Mouse (Mus musculus): ENCODE measurements around the gene Afap1. TPM values are rescaled to one million over a fixed set of nuclear protein-coding genes. Genes with fewer than 3 reads are reported as not detected.

Afap1 gene
- total and polyA plus RNA-seq, 3 experiments = 0.03 to 0.04 TPM; not detected in 1

DNA sequence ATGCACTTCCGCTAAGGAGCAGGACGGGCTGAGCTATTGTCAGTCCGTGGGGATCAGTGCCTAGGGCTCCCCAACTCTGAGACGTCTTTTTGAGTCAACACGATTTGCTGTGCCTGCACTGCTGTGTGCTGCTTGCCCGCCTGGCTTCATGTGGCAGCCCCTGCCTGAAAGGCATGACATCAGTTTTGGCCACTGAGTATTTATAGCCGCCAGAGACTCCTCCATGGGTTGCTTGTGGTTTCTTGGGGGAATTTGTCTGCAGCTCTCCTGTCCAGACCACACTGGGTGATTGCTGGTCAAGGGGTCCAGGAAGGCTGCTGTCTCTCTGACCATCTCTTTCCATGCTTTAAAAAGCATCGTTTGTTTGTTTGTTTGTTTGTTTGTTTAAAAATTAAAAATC is 12.2 kb downstream of the Afap1 start:
- Histone ChIP-seq H3K79me2 (ENCODE audit: control insufficient read depth, insufficient read depth, low read length, poor library complexity) (no peaks in the 10 kb centered on the region), H3K4me1 (ENCODE audit: control insufficient read depth in 1 of 2, insufficient read depth in 2 of 2, low read length in 2 of 2) (no peaks in the 10 kb centered on the region), H3K27ac (ENCODE audit: control insufficient read depth, low read depth, low read length) (no peak overlapping the region), H3K4me3 (ENCODE audit: control insufficient read depth in 1 of 2, insufficient read depth in 1 of 2, low read depth in 2 of 2, low read length in 2 of 2) (no peak overlapping the region), H3K9me3 (replicated peaks; ENCODE audit: insufficient read depth, low read length) (no peaks in the 10 kb centered on the region), H3K9ac (ENCODE audit: control insufficient read depth, low read depth, low read length, poor library complexity, severe bottlenecking) (no peak overlapping the region), H3K27me3 (ENCODE audit: control insufficient read depth in 1 of 2, insufficient read depth in 2 of 2, low read length in 2 of 2) (no peaks in the 10 kb centered on the region), H3K36me3 (ENCODE audit: control insufficient read depth in 1 of 2, insufficient read depth in 2 of 2, low read length in 2 of 2) (no peaks in the 10 kb centered on the region)
- DNase-seq (ENCODE audit: low read depth, low spot score) = no peak
- TF ChIP-seq CHD2 (IDR thresholded peaks at IDR 0.05; ENCODE audit: low read length) (no peak), CTCF (IDR thresholded peaks at IDR 0.05 in 2 of 3, conservative IDR thresholded peaks at IDR 0.05 in 1 of 3; ENCODE audit: control insufficient read depth in 1 of 3, insufficient read depth in 1 of 3, low read depth in 2 of 3, low read length in 3 of 3, poor library complexity in 1 of 3, severe bottlenecking in 1 of 3) (no peak), KAT2A (conservative IDR thresholded peaks at IDR 0.05; ENCODE audit: low read depth, low read length) (no peak), RAD21 (IDR thresholded peaks at IDR 0.05; ENCODE audit: low read depth, low read length) (no peak), NELFE (IDR thresholded peaks at IDR 0.05; ENCODE audit: low read depth, low read length) (no peak), MEF2A (IDR thresholded peaks at IDR 0.05; ENCODE audit: extremely low read depth, insufficient replicate concordance, low read depth, low read length, poor library complexity, severe bottlenecking) (no peak), E2F4 (IDR thresholded peaks at IDR 0.05; ENCODE audit: borderline replicate concordance, low read depth, low read length) (no peak), ELF1 (IDR thresholded peaks at IDR 0.05; ENCODE audit: low read depth, low read length) (no peak), TBP (IDR thresholded peaks at IDR 0.05; ENCODE audit: low read depth, low read length) (no peak), MYB (IDR thresholded peaks at IDR 0.05; ENCODE audit: low read depth, low read length) (no peak), GATA1 (IDR thresholded peaks at IDR 0.05; ENCODE audit: low read depth, low read length) (no peak), ETS1 (IDR thresholded peaks at IDR 0.05; ENCODE audit: low read depth, low read length) (no peak), TCF12 (IDR thresholded peaks at IDR 0.05; ENCODE audit: low read depth, low read length) (no peak), RCOR1 (IDR thresholded peaks at IDR 0.05; ENCODE audit: low read depth, low read length) (no peak), USF1 (IDR thresholded peaks at IDR 0.05; ENCODE audit: low read depth, low read length) (no peak), MAZ (IDR thresholded peaks at IDR 0.05; ENCODE audit: low read depth, low read length) (no peak), ZC3H11A (IDR thresholded peaks at IDR 0.05; ENCODE audit: low read depth, low read length) (no peak)

- H3K27ac ChIP-seq (ENCODE audit: control insufficient read depth, low read depth, low read length) = no peak overlapping the region
- H3K36me3 ChIP-seq (ENCODE audit: control insufficient read depth in 1 of 2, insufficient read depth in 2 of 2, low read length in 2 of 2) = no peaks in the 10 kb centered on the region
- no peaks in the 10 kb centered on the region for H3K4me1 ChIP-seq (ENCODE audit: control insufficient read depth in 1 of 2, insufficient read depth in 2 of 2, low read length in 2 of 2)
- no peak overlapping the region for H3K9ac ChIP-seq (ENCODE audit: control insufficient read depth, low read depth, low read length, poor library complexity, severe bottlenecking)
- H3K9me3 ChIP-seq (replicated peaks; ENCODE audit: insufficient read depth, low read length) = no peaks in the 10 kb centered on the region
- no peaks in the 10 kb centered on the region for H3K27me3 ChIP-seq (ENCODE audit: control insufficient read depth in 1 of 2, insufficient read depth in 2 of 2, low read length in 2 of 2)
- no peak for DNase-seq (ENCODE audit: low read depth, low spot score)
- TF ChIP-seq ELF1 (IDR thresholded peaks at IDR 0.05; ENCODE audit: low read depth, low read length) (no peak), POLR2AphosphoS5 (IDR thresholded peaks at IDR 0.05; ENCODE audit: borderline replicate concordance, low read depth, low read length) (no peak), SIN3A (IDR thresholded peaks at IDR 0.05; ENCODE audit: low read length) (no peak), ETS1 (IDR thresholded peaks at IDR 0.05; ENCODE audit: low read depth, low read length) (no peak), HCFC1 (IDR thresholded peaks at IDR 0.05; ENCODE audit: low read depth, low read length) (no peak), USF2 (IDR thresholded peaks at IDR 0.05; ENCODE audit: borderline replicate concordance in 1 of 2, insufficient read depth in 1 of 2, low read depth in 1 of 2, low read length in 2 of 2) (no peak), POLR2AphosphoS2 (IDR thresholded peaks at IDR 0.05; ENCODE audit: low read length) (no peak), TBP (IDR thresholded peaks at IDR 0.05; ENCODE audit: low read depth, low read length) (no peak), GABPA (IDR thresholded peaks at IDR 0.05; ENCODE audit: low read depth, low read length) (no peak), TAL1 (IDR thresholded peaks at IDR 0.05; ENCODE audit: low read length) (no peak), E2F4 (IDR thresholded peaks at IDR 0.05; ENCODE audit: borderline replicate concordance, low read depth, low read length) (no peak), NELFE (IDR thresholded peaks at IDR 0.05; ENCODE audit: low read depth, low read length) (no peak), MYC (IDR thresholded peaks at IDR 0.05; ENCODE audit: low read depth, low read length) (no peak), MYB (IDR thresholded peaks at IDR 0.05; ENCODE audit: low read depth, low read length) (no peak), USF1 (IDR thresholded peaks at IDR 0.05; ENCODE audit: low read depth, low read length) (no peak), MXI1 (IDR thresholded peaks at IDR 0.05; ENCODE audit: low read depth, low read length) (no peak), RAD21 (IDR thresholded peaks at IDR 0.05; ENCODE audit: low read depth, low read length) (no peak), CTCF (IDR thresholded peaks at IDR 0.05 in 2 of 3, conservative IDR thresholded peaks at IDR 0.05 in 1 of 3; ENCODE audit: control insufficient read depth in 1 of 3, insufficient read depth in 1 of 3, low read depth in 2 of 3, low read length in 3 of 3, poor library complexity in 1 of 3, severe bottlenecking in 1 of 3) (no peak)
- no peak overlapping the region for H3K4me3 ChIP-seq (ENCODE audit: control insufficient read depth in 1 of 2, insufficient read depth in 1 of 2, low read depth in 2 of 2, low read length in 2 of 2)
- no peaks in the 10 kb centered on the region for H3K79me2 ChIP-seq (ENCODE audit: control insufficient read depth, insufficient read depth, low read length, poor library complexity)
Observed at GRCm38 (mm10) chr5:35907090-35907489, 14.0 kb downstream of the Afap1 start.
